Mouse (Mus musculus): ENCODE measurements around the gene 1600002K03Rik.

The 1600002K03Rik gene

GRCm38 (mm10) chr10:80172527-80173292 lies at the start of gene 1600002K03Rik:
Gene 1600002K03Rik (plus strand): TSS chr10:80172944.
- peak; percentile 89 for DNase-seq

DNA sequence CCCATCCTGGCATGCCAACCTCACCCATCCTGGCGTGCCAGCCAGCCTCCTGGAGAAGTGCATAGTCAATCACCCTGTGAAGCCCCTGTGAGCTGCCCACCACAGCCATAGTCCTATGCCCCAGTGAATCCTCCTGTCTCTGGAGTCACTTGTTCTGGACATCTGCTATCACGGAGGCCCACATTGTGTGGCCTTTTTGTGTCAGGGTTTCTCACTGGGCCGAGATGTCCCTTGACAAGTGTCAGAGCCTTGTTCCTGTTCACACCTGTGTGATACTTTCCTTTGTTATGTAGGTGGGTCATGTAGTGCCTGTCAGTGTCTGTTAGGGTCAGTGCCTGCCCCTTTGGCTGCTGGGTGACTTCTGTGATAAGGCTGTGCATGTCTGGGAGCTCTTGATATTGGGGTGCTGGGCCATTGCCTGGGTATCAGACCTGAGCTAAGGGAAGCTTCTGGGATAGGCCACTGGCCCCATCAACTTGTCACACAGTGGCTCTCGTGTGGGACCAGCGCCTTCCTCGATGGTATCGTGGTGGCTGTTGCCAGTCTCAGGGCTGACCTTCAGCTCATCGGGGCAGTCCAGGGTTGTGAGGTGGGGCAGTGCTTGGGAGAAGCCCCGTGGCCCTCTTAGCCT lies 48.7 kb upstream of the 1600002K03Rik start:
- no peak for DNase-seq

GRCm38 (mm10) chr10:80127920-80128319 lies 44.8 kb upstream of the 1600002K03Rik start:
- no peak for DNase-seq

GRCm38 (mm10) chr10:80129846-80130245 lies 42.9 kb upstream of the 1600002K03Rik start:
- peak; percentile 88 for DNase-seq

GRCm38 (mm10) chr10:80130403-80131031 lies 42.2 kb upstream of the 1600002K03Rik start:
- DNase-seq = no peak

DNA sequence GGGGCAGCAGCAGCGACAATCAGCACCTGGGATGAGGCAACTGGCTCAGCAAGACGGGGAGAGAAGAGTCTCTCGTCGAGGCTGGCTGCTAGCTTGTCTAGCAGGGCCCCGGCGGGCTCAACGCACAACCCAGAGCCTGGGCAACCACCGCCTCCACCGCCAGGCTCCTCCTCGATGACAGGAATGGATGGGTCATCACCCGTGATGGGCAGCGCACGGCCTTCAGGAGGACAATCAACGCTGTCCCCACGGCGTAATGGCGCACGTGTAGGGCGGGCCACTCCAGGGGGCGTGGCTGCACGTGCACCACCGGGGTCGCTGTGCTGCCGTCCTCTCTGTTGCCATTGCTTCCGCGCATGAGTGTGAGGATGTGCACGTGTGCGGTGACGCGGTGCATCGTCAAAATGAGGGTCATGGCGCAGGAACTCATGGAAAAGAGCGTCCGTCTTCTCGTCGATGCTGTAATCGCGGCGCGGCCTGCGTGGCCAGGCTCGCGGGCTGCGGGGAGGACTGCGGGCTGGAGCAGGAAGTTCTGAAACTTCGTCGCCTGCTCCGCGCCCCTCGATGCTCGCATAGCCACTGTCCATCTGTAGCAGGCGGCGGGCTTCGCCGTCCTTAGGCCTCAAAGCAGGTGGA lies 41.3 kb upstream of the 1600002K03Rik start:
- DNase-seq = peak; percentile 42

DNA sequence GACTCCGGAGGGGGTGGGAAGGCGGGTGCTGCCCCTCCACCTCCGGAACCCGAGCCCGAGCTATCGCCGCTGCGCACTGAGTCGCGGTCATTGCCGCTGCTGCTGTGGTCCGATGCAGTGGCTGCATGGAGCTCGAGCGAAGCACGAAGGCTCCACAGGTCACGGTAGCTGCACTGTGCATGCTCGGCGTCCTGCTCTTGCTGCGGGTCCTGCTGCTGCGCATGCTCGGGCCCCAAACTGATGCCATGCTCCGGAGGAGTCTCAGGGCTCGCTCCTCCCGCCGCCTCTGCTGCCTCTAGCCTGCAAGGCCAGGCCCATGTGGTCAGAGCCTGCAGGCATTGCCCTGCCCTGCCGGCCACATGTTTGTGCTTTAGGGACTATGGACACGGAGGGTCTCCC lies 40.8 kb upstream of the 1600002K03Rik start:
- peak; percentile 34 for DNase-seq

GRCm38 (mm10) chr10:80133226-80133849 lies 39.4 kb upstream of the 1600002K03Rik start:
- DNase-seq = peak; percentile 68

- peak; percentile 53 for DNase-seq
These were observed 38.3 kb upstream of the 1600002K03Rik start for GRCm38 (mm10) chr10:80134421-80134820.

DNA sequence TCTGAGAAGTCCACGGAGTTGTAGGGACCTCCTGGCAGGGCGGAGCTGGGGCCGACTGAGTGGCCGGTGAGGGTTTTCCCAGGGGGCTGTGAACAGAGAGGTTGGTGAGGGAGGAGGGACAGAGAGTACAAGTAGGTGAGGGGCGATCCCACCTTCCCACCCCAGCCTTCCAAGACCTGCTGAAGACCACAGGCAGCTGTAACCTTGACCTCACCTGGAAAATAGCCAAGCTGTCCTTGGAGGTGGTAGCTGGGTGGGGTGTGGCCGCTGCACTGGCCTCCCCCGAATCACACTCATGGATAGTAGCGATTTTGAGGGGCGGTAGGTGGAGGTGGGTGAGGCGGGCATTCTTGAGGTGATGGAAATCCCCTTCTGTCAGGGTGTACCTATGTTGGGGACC lies 37.6 kb upstream of the 1600002K03Rik start:
- DNase-seq = peak; percentile 56

DNA sequence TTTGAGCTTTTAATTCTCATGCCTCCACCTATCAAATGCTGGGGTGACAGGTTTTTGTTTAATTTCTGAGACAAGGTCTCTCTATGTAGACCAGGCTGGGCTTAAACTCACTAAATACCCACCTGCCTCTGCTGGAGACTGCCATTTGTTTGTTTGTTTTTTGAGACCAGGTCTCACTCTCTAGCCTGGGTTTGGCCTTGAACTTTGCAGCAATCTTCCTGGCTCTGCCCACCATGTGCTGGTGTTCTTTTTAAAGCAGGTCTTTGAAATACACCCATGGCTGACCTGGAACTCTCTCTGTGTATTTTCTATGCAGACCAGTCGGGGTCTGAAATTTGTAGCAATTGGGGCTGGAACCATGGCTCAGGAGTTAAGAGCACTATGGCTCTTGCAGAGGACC lies 37.1 kb upstream of the 1600002K03Rik start:
- DNase-seq = no peak

DNA sequence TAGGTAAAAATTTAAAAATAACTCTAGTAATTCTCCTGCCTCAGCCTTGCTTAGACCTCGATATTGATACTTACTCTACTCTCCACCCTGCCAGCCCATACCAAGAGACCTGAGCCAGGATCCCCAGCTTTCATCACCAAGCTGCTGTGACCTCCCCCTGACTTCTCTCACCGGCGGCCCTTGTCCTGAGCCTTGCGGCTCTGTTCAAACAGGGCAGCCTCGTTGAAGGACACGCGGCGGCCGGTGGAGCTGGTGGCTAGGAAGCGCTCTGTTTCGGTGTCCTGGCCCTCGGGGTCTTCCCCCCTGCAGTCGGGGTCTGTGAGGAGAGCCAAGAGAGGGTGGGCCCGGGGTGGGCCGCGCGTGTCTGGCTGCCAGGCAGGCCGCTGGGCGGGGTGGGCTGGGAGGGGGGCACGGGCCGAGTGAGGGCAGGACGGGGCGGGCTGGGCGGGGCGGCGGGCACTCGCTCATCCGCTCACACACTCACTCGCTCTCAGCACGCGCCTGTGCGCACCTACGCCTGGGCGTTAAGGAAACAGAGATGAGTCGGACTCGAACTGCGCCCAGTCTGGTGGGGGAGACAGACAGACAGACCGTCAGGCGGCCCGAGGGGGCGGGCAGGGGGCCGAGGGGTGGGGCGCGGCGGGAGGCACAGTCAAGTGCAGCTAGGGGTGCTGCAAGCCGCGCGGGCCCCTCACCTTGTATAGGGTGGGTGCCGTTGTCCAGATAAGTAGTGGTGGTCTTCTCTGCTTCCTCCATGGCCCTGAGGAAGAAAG lies 36.4 kb upstream of the 1600002K03Rik start:
- DNase-seq = peak; percentile 52

DNA sequence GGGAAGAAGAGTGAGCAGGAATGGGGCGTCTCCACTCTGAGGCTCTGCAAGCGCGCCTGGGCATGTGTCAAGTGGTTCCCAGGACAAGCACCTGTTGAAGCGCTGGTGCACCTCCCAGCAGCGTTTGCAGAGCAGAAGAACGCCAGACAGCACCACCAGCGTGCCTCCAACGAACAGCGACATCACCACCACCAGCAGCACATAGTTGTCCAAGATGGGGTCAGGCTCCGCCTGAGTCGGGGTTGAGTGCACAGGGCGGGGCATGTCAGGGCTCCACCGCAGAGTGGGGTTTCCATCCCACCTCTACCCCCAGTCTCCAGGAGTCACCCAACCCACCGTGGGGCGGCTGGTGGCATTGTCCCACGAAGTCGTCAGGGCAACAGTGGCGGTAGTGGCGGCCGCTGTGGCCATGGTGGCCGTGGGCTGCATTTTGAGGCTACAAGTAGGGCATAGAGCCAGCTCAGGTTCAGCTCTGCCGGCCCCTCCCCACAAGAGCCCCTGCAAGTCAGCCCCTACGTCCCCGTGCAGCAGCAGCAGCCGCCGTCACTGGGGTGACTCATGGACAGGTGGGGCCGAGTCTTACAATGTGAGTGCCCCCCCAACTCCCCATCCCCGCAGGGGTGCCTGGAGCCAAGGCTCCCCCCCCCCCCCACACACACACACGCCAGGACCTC lies 35.7 kb upstream of the 1600002K03Rik start:
- peak; percentile 78 for DNase-seq

GRCm38 (mm10) chr10:80137626-80138552 lies 34.9 kb upstream of the 1600002K03Rik start:
- peak; percentile 75 for DNase-seq

DNA sequence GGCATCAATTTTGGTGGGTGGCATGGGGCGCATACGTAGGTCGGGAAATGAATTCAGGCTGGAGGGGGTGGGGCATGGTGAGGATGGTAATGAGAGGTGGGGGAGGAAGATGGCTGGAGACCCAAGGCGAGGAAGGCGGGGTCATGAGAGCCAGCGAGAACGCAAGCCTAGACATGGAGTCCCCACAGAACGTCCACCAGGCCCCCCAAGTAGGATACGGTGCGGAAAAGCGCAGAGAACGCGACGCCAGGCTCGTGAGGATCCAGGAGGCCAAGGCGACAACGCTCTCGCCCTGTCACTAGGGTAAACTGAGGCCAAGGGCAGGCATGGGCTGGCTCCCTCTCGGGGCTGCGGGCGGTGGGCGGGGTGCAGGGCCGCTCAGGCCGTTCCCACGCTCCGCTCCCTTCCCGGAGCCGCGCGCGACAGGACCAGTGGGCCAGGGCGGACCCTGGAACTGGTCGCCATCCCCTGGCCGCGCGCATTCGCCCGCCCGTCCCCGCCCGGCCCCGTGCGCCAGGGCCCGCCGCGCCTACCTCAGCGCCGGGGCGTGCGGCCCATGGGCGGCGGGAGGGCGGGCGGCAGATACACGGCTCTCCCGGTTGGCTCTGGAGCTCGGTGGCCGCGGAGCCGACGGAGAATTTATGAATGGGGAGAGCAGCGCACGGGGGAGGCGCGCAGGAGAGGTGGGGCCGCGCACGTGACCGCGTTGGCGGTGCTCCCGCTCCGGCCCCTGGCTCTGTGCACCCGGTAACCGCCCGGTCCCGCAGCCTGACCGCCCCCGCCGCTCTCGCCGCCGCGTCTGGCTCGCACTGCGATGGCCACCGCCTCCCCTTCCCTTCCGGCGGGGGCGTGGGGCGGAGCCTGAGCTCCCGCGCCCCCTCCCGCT lies 33.9 kb upstream of the 1600002K03Rik start, which contains the start of gene Atp5d:
Gene Atp5d, plus strand, starts transcription at position 80 of the 886 bp plus-strand sequence.
- peak; percentile 86 for DNase-seq

DNA sequence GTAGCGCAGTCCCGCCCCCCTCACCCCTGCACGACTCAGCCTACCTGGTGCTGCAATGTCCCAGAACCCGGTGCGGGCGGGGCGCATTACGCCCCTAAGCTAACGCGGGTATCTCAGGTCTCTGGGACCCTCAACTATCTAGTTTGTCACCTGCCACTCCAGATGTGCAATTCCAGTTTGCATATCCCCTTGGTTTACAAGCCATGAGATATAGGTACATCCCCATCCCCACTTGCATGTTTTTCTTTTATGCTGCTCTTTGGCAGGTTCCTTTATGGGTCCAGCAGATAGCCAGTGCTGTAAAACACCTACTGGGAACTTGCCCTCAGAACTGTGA lies 33.3 kb upstream of the 1600002K03Rik start:
- DNase-seq = no peak

- DNase-seq = no peak
These were observed 32.6 kb upstream of the 1600002K03Rik start for GRCm38 (mm10) chr10:80139975-80140665.

- DNase-seq = no peak
These were observed 32.1 kb upstream of the 1600002K03Rik start, which contains the start of gene Cbarp for GRCm38 (mm10) chr10:80140666-80141035. Gene Cbarp (minus strand): TSS chr10:80140835.

GRCm38 (mm10) chr10:80141243-80141642 lies 31.5 kb upstream of the 1600002K03Rik start:
- peak; percentile 99 for DNase-seq

Data from cerebellum, adult 11-12 months (tissue).